Mouse (Mus musculus) heart, embryonic 11.5 days (tissue): ENCODE measurements at regions not wholly inside any gene's neighbourhood (a gene's known extent, or its start where the extent isn't known, plus 50 kb on each side); places are given as distances from the start of the nearest gene placed in this dataset.
"Not testable (repeated sequence)": the region's sequence is repeated elsewhere in the genome, so short reads cannot be mapped to it uniquely, and the experiment has no call there.

Experiments
- ATAC-seq: fragments of 200-750 bp; cut with Nextera tagmentation; replicated peaks from 2 replicates; pipeline ENCODE4 v1.8.0; 2017; ENCODE audit warnings: moderate library complexity; ENCODE audit not compliant: insufficient number of reproducible peaks, low FRiP score, low TSS enrichment
- H3K27ac ChIP-seq: fragments of 300-500 bp; sonication (generic); 2 replicates; pipeline ENCODE4 v1.5.1; 2014; ENCODE audit warnings: mild to moderate bottlenecking, low read depth, low read length
- H3K27me3 ChIP-seq: fragments of 300-500 bp; sonication (generic); 2 replicates; pipeline ENCODE4 v1.6.1; 2014; ENCODE audit warnings: mild to moderate bottlenecking, low read length, mixed read lengths; ENCODE audit not compliant: control insufficient read depth, insufficient read depth
- H3K36me3 ChIP-seq: fragments of 300-500 bp; sonication (generic); 2 replicates; pipeline ENCODE4 v1.6.1; 2014; ENCODE audit warnings: mild to moderate bottlenecking, low read length, moderate library complexity, mixed read lengths; ENCODE audit not compliant: control insufficient read depth, insufficient read depth
- H3K4me1 ChIP-seq: fragments of 300-500 bp; sonication (generic); 2 replicates; pipeline ENCODE4 v1.6.1; 2014; ENCODE audit warnings: low read length; ENCODE audit not compliant: control insufficient read depth, insufficient read depth
- H3K4me2 ChIP-seq: fragments of 300-500 bp; sonication (generic); 2 replicates; pipeline ENCODE4 v1.6.1; 2014; ENCODE audit warnings: mild to moderate bottlenecking, moderate library complexity
- H3K4me3 ChIP-seq: fragments of 300-500 bp; sonication (generic); 2 replicates; pipeline ENCODE4 v1.5.1; 2014; ENCODE audit warnings: low read depth, low read length
- H3K9ac ChIP-seq: fragments of 300-500 bp; sonication (generic); 2 replicates; pipeline ENCODE4 v1.6.1; 2014; ENCODE audit warnings: mild to moderate bottlenecking, low read depth, low read length, moderate library complexity
- H3K9me3 ChIP-seq: fragments of 300-500 bp; sonication (generic); replicated peaks from 2 replicates; pipeline ENCODE4 v1.6.1; 2016; ENCODE audit warnings: low read length; ENCODE audit not compliant: control insufficient read depth
- WGBS: fragments of 180-500 bp; shearing (Covaris S2); extraction: QIAGEN DNeasy Blood & Tissue Kit; methylation state at CpG from one replicate; pipeline ENCODE4 v1.1.7; 2014; ENCODE audit not compliant: insufficient replicate concordance; 5-methylcytosine and 5-hydroxymethylcytosine counted together

GRCm38 (mm10) chr16:58146479-58146878 lies 261.8 kb upstream of the Dcbld2 start:
- H3K9ac ChIP-seq, result no peak overlapping the region
- no peak for ATAC-seq
- H3K36me3 ChIP-seq, result no peaks in the 10 kb centered on the region
- no peaks in the 10 kb centered on the region for H3K4me1 ChIP-seq
- 81% methylated on average over 6 of the region's 6 CpGs for WGBS
- H3K9me3 ChIP-seq, result no peaks in the 10 kb centered on the region
- no peak overlapping the region for H3K4me3 ChIP-seq
- H3K27me3 ChIP-seq, result no peaks in the 10 kb centered on the region
- H3K27ac ChIP-seq, result no peak overlapping the region
- no peak overlapping the region for H3K4me2 ChIP-seq

GRCm38 (mm10) chr16:58155538-58155937 lies 252.7 kb upstream of the Dcbld2 start:
- Histone ChIP-seq H3K27ac (no peak overlapping the region), H3K27me3 (no peaks in the 10 kb centered on the region), H3K9ac (no peak overlapping the region), H3K4me1 (no peaks in the 10 kb centered on the region), H3K4me2 (no peak overlapping the region), H3K4me3 (no peak overlapping the region), H3K9me3 (no peaks in the 10 kb centered on the region), H3K36me3 (no peaks in the 10 kb centered on the region)
- 34% methylated on average over 4 of the region's 4 CpGs for WGBS
- no peak for ATAC-seq

GRCm38 (mm10) chr16:58178744-58179401 lies 229.4 kb upstream of the Dcbld2 start:
- H3K27me3 ChIP-seq, result no peaks in the 10 kb centered on the region
- no peak overlapping the region for H3K4me3 ChIP-seq
- H3K36me3 ChIP-seq, result no peaks in the 10 kb centered on the region
- no peak overlapping the region for H3K4me2 ChIP-seq
- H3K4me1 ChIP-seq, result no peaks in the 10 kb centered on the region
- H3K9ac ChIP-seq, result no peak overlapping the region
- ATAC-seq, result no peak
- H3K27ac ChIP-seq, result no peak overlapping the region
- H3K9me3 ChIP-seq, result no peaks in the 10 kb centered on the region
- WGBS, result 62% methylated on average over 5 of the region's 5 CpGs

GRCm38 (mm10) chr16:58179981-58180380 lies 228.3 kb upstream of the Dcbld2 start:
- not testable (repeated sequence) for H3K27me3 ChIP-seq

GRCm38 (mm10) chr16:58194619-58195497 lies 213.4 kb upstream of the Dcbld2 start:
- Histone ChIP-seq H3K27ac (no peak overlapping the region), H3K4me1 (no peaks in the 10 kb centered on the region), H3K4me3 (no peak overlapping the region), H3K4me2 (no peak overlapping the region), H3K9ac (no peak overlapping the region), H3K9me3 (no peaks in the 10 kb centered on the region), H3K36me3 (no peaks in the 10 kb centered on the region), H3K27me3 (no peaks in the 10 kb centered on the region)
- WGBS, result 70% methylated on average over 5 of the region's 5 CpGs
- no peak for ATAC-seq

More at GRCm38 (mm10) chr16:58179981-58180380, 228.3 kb upstream of the Dcbld2 start:
- not testable (repeated sequence) for H3K36me3 ChIP-seq, H3K4me1 ChIP-seq, ATAC-seq, H3K4me3 ChIP-seq, H3K27ac ChIP-seq, H3K9me3 ChIP-seq, H3K9ac ChIP-seq, H3K4me2 ChIP-seq

GRCm38 (mm10) chr16:58211872-58212271 lies 196.4 kb upstream of the Dcbld2 start:
- no peaks in the 10 kb centered on the region for H3K27me3 ChIP-seq
- no peaks in the 10 kb centered on the region for H3K4me1 ChIP-seq
- no peak overlapping the region for H3K27ac ChIP-seq
- no peak overlapping the region for H3K9ac ChIP-seq
- H3K4me2 ChIP-seq, result no peak overlapping the region
- H3K36me3 ChIP-seq, result no peaks in the 10 kb centered on the region
- ATAC-seq, result no peak
- 56% methylated on average over 2 of the region's 2 CpGs for WGBS
- no peak overlapping the region for H3K4me3 ChIP-seq
- H3K9me3 ChIP-seq, result no peaks in the 10 kb centered on the region

GRCm38 (mm10) chr16:58234686-58235085 lies 173.6 kb upstream of the Dcbld2 start:
- ATAC-seq, result no peak
- H3K4me3 ChIP-seq, result no peak overlapping the region

GRCm38 (mm10) chr16:58236857-58237256 lies 171.4 kb upstream of the Dcbld2 start:
- H3K27me3 ChIP-seq, result no peaks in the 10 kb centered on the region
- H3K36me3 ChIP-seq, result no peaks in the 10 kb centered on the region
- no peak overlapping the region for H3K4me3 ChIP-seq
- ATAC-seq, result no peak
- no peak overlapping the region for H3K9ac ChIP-seq
- no peaks in the 10 kb centered on the region for H3K9me3 ChIP-seq
- WGBS, result 78% methylated on average over 1 of the region's 1 CpGs
- H3K4me2 ChIP-seq, result no peak overlapping the region
- H3K27ac ChIP-seq, result no peak overlapping the region
- H3K4me1 ChIP-seq, result no peaks in the 10 kb centered on the region

More at GRCm38 (mm10) chr16:58234686-58235085, 173.6 kb upstream of the Dcbld2 start:
- no peak overlapping the region for H3K4me2 ChIP-seq
- no peaks in the 10 kb centered on the region for H3K9me3 ChIP-seq
- H3K36me3 ChIP-seq, result no peaks in the 10 kb centered on the region
- H3K27ac ChIP-seq, result no peak overlapping the region
- no peaks in the 10 kb centered on the region for H3K4me1 ChIP-seq
- no peak overlapping the region for H3K9ac ChIP-seq
- H3K27me3 ChIP-seq, result no peaks in the 10 kb centered on the region

GRCm38 (mm10) chr16:58276281-58276680 lies 132.0 kb upstream of the Dcbld2 start:
- WGBS, result 85% methylated on average over 3 of the region's 3 CpGs
- Histone ChIP-seq H3K4me1 (no peaks in the 10 kb centered on the region), H3K9ac (no peak overlapping the region), H3K4me3 (no peak overlapping the region), H3K36me3 (no peaks in the 10 kb centered on the region), H3K27me3 (no peaks in the 10 kb centered on the region), H3K27ac (no peak overlapping the region), H3K4me2 (no peak overlapping the region), H3K9me3 (no peaks in the 10 kb centered on the region)
- no peak for ATAC-seq
